Mouse (Mus musculus) Patski (cell line): ENCODE data around the gene Susd4. TPM values are rescaled to one million over a fixed set of nuclear protein-coding genes. Genes with fewer than 3 reads are reported as not detected.

Experiments used
- ATAC-seq: fragments of 100-300 bp; one replicate; pipeline ENCODE4 v1.8.0; 2021
- CTCF ChIA-PET: fragments of 350-600 bp; sonication (Branson Sonifier 250); formaldehyde crosslinking; loops from one replicate; lab custom pipeline; 2022; ENCODE audit warnings: inconsistent platforms; lab: Charles Lee
- POLR2A ChIA-PET: fragments of 350-600 bp; sonication (Branson Sonifier 250); formaldehyde crosslinking; loops from one replicate; lab custom pipeline; 2022; ENCODE audit warnings: antibody characterized with exemption, inconsistent platforms; lab: Charles Lee
- DNase-seq: peaks from one replicate; pipeline ENCODE4 v3.0.0-alpha.2; 2011; ENCODE audit warnings: low read depth, low spot score
- H3K27me3 ChIP-seq: fragments of 371-371 bp; one replicate; pipeline ENCODE4 v1.5.1; 2021
- CTCF ChIP-seq: fragments of 100-300 bp; IDR thresholded peaks from one replicate; pipeline ENCODE4 v1.5.1; 2021
- in situ Hi-C: fragments of 300-500 bp; cut with MboI; formaldehyde crosslinking; loops from 3 replicates; pipeline ENCODE4 v1.11.1; 2018; ENCODE audit warnings: low pct_unique_long_range_greater_than_20kb, mixed read lengths
- polyA plus RNA-seq: library from polyadenylated mRNA; unstranded; gene quantifications from one replicate; pipeline ENCODE4 v1.2.3, GENCODE M21; 2021

The Susd4 gene
- polyA plus RNA-seq, 1 experiment from 2014 or later, result 21.5 TPM

- ChIA-PET CTCF (no interaction called here), POLR2A (no interaction called here)
- TF ChIP-seq CTCF, result no peak
- in situ Hi-C loops, result no loop called here
- H3K27me3 ChIP-seq, result no peaks in the 10 kb centered on the region
- no peak for DNase-seq
- no peak for ATAC-seq
Measured at GRCm38 (mm10) chr1:182754865-182755264, 8.8 kb upstream of the Susd4 start.

GRCm38 (mm10) chr1:182758783-182759182 lies 4.9 kb upstream of the Susd4 start:
- H3K27me3 ChIP-seq, result no peaks in the 10 kb centered on the region
- POLR2A ChIA-PET, result no interaction called here
- ATAC-seq (no peak), DNase-seq (no peak)
- no peak for TF ChIP-seq CTCF
- in situ Hi-C loops, result no loop called here
- CTCF ChIA-PET, result no interaction called here

- no peaks in the 10 kb centered on the region for H3K27me3 ChIP-seq
- DNase-seq (no peak), ATAC-seq (no peak)
- ChIA-PET CTCF (interaction anchor here (0.8 kb wide), 1 partner anchor 13 kb away, joined by 3 read pairs; no protein-coding TSS in a partner anchor), POLR2A (no interaction called here)
- TF ChIP-seq CTCF, result no peak
- in situ Hi-C loops, result no loop called here
Measured at GRCm38 (mm10) chr1:182763191-182763715, 407 bp upstream of the Susd4 start.

- POLR2A ChIA-PET, result no interaction called here
- in situ Hi-C loops, result no loop called here
- CTCF ChIA-PET, result interaction anchor here (0.9 to 1.4 kb wide), 4 partner anchors 14 to 66 kb away, joined by 3 to 5 read pairs (median 3); no protein-coding TSS in a partner anchor
- DNase-seq, result no peak
- no peak for TF ChIP-seq CTCF
- no peak for ATAC-seq
- H3K27me3 ChIP-seq, result no peaks in the 10 kb centered on the region
Measured at GRCm38 (mm10) chr1:182764541-182765281, 1.1 kb downstream of the Susd4 start.

GRCm38 (mm10) chr1:182775576-182775975 lies 11.9 kb downstream of the Susd4 start:
- ChIA-PET POLR2A (no interaction called here), CTCF (no interaction called here)
- DNase-seq (no peak), ATAC-seq (no peak)
- TF ChIP-seq CTCF, result no peak
- H3K27me3 ChIP-seq, result no peaks in the 10 kb centered on the region
- in situ Hi-C loops, result no loop called here

GRCm38 (mm10) chr1:182776749-182777410 lies 13.2 kb downstream of the Susd4 start:
- no peak for TF ChIP-seq CTCF
- in situ Hi-C loops, result no loop called here
- POLR2A ChIA-PET, result interaction anchor here (0.8 kb wide), 1 partner anchor 10 kb away, joined by 3 read pairs; no protein-coding TSS in a partner anchor
- no peak for DNase-seq
- ATAC-seq, result no peak
- no peaks in the 10 kb centered on the region for H3K27me3 ChIP-seq
- CTCF ChIA-PET, result no interaction called here

GRCm38 (mm10) chr1:182778225-182778624 lies 14.6 kb downstream of the Susd4 start:
- no peak for ATAC-seq
- ChIA-PET POLR2A (no interaction called here), CTCF (interaction anchor here (1.2 kb wide), 1 partner anchor 14 kb away, joined by 3 read pairs; the partner anchor contains the start of gene Susd4)
- H3K27me3 ChIP-seq, result no peaks in the 10 kb centered on the region
- no peak for DNase-seq
- TF ChIP-seq CTCF, result no peak
- in situ Hi-C loops, result no loop called here

- no peak for ATAC-seq
- CTCF ChIA-PET, result interaction anchor here (1.2 kb wide), 1 partner anchor 15 kb away, joined by 3 read pairs; the partner anchor contains the start of gene Susd4
- no peaks in the 10 kb centered on the region for H3K27me3 ChIP-seq
- in situ Hi-C loops, result no loop called here
- POLR2A ChIA-PET, result no interaction called here
- no peak for TF ChIP-seq CTCF
- no peak for DNase-seq
Measured at GRCm38 (mm10) chr1:182779024-182779520, 15.4 kb downstream of the Susd4 start.

GRCm38 (mm10) chr1:182783774-182784173 lies 20.1 kb downstream of the Susd4 start:
- TF ChIP-seq CTCF, result no peak
- CTCF ChIA-PET, result no interaction called here
- POLR2A ChIA-PET, result no interaction called here
- in situ Hi-C loops, result no loop called here
- ATAC-seq (no peak), DNase-seq (no peak)
- H3K27me3 ChIP-seq, result no peaks in the 10 kb centered on the region

- peak; percentile 47 for ATAC-seq
- in situ Hi-C loops, result no loop called here
- no peaks in the 10 kb centered on the region for H3K27me3 ChIP-seq
- no peak for TF ChIP-seq CTCF
- ChIA-PET POLR2A (no interaction called here), CTCF (no interaction called here)
- no peak for DNase-seq
Measured at GRCm38 (mm10) chr1:182784784-182785183, 21.1 kb downstream of the Susd4 start.

- CTCF ChIA-PET, result no interaction called here
- POLR2A ChIA-PET, result no interaction called here
- TF ChIP-seq CTCF, result no peak
- ATAC-seq (no peak), DNase-seq (no peak)
- in situ Hi-C loops, result no loop called here
- H3K27me3 ChIP-seq, result no peaks in the 10 kb centered on the region
Measured at GRCm38 (mm10) chr1:182785504-182785903, 21.8 kb downstream of the Susd4 start.
